Mouse (Mus musculus): ENCODE data around the gene Bcl9.

GRCm38 (mm10) chr3:97183810-97184209, 113.9 kb downstream of the Bcl9 start:
- TF ChIP-seq CTCF (IDR thresholded peaks at IDR 0.05; ENCODE audit: low read depth) (peak; percentile 72), EP300 (optimal IDR thresholded peaks at IDR 0.05) (no peak)
